In genomic region chr7:49163789-49164188, GRCm38 (mm10) we compare ENCODE assay signal across 12 mouse cellular contexts.
DNase-seq lines count a peak whose midpoint lies in the region; ATAC-seq lines count a peak whose summit lies in the region.
"Had no signal": no experiment of that assay in that cellular context is flagged by ENCODE, and none has a peak within 500 bp of the region (broad histone marks: within the 10 kb centered on the region; RNA-seq: fewer than 3 reads in every experiment).

No protein-coding gene starts in this region.

- H3K36me3 ChIP-seq in kidney, embryonic 16.5 days (ENCODE audit: insufficient read depth, low read length), result no peaks in the 10 kb centered on the region
- H3K36me3 ChIP-seq in midbrain, embryonic 13.5 days, result no peaks in the 10 kb centered on the region
- H3K36me3 ChIP-seq: intestine, embryonic 15.5 days had no signal

- DNase-seq in cerebellum, postnatal 10 days, result peak; percentile 31 to 49
- no peak for DNase-seq in cerebellum, adult 9-11 months
- DNase-seq in kidney, postnatal 36 days, result peak; percentile 10 to 12
- peak; percentile 15 to 31 for DNase-seq in heart, postnatal 14 days
- no peak for DNase-seq in natural killer cell, adult 2 months (ENCODE audit: low spot score in 2 of 2)
- DNase-seq in urinary bladder, postnatal 36 days (ENCODE audit: low spot score in 2 of 2), result no peak
- DNase-seq: adrenal gland, postnatal 10 days; cerebellum, postnatal 14 days had no signal

- H3K4me2 ChIP-seq in kidney, embryonic 16.5 days (replicated peaks; ENCODE audit: low read depth, low read length), result no peak overlapping the region
- H3K4me2 ChIP-seq in midbrain, embryonic 13.5 days (replicated peaks), result no peak overlapping the region
- H3K4me2 ChIP-seq: intestine, embryonic 15.5 days had no signal

- ATAC-seq in kidney, embryonic 16.5 days (ENCODE audit: low FRiP score, low TSS enrichment), result no peak
- ATAC-seq in midbrain, embryonic 13.5 days, result peak; percentile 40; the same call in 1 of the 2 replicates

- no peak overlapping the region for H3K4me3 ChIP-seq in kidney, embryonic 16.5 days (ENCODE audit: low read length)
- no peak overlapping the region for H3K4me3 ChIP-seq in midbrain, embryonic 13.5 days (replicated peaks)
- H3K4me3 ChIP-seq: intestine, embryonic 15.5 days had no signal

- H3K27ac ChIP-seq in kidney, embryonic 16.5 days (ENCODE audit: low read length), result no peak overlapping the region
- peak overlapping the region; percentile 66 for H3K27ac ChIP-seq in midbrain, embryonic 13.5 days
- H3K27ac ChIP-seq: intestine, embryonic 15.5 days; macrophage had no signal

- 77% methylated on average over 11 of the region's 11 CpGs for WGBS in kidney, embryonic 16.5 days
- WGBS in midbrain, embryonic 13.5 days, result 34% methylated on average over 11 of the region's 11 CpGs

- peaks cover 15% of the 10 kb centered on the region; the same call in 1 of the 2 replicates for H3K4me1 ChIP-seq in kidney, embryonic 16.5 days (ENCODE audit: insufficient read depth, low read length)
- peaks cover 69% of the 10 kb centered on the region for H3K4me1 ChIP-seq in midbrain, embryonic 13.5 days (replicated peaks)

- H3K27me3 ChIP-seq in kidney, embryonic 16.5 days (ENCODE audit: insufficient read depth, low read length), result no peaks in the 10 kb centered on the region
- H3K27me3 ChIP-seq in midbrain, embryonic 13.5 days, result no peaks in the 10 kb centered on the region
- H3K27me3 ChIP-seq: intestine, embryonic 15.5 days had no signal

- intact Hi-C loops in heart, postnatal 14 days (cut with DNase I), result loop anchor here (5.0 kb wide), 1 partner anchor 84 kb away; no protein-coding TSS in a partner anchor

- H3K9me3 ChIP-seq in kidney, embryonic 16.5 days (ENCODE audit: low read length), result no peaks in the 10 kb centered on the region
- H3K9me3 ChIP-seq in midbrain, embryonic 13.5 days, result no peaks in the 10 kb centered on the region
- H3K9me3 ChIP-seq: intestine, embryonic 15.5 days had no signal

- no peak overlapping the region for H3K9ac ChIP-seq in kidney, embryonic 16.5 days (replicated peaks; ENCODE audit: low read length)
- H3K9ac ChIP-seq in midbrain, embryonic 13.5 days (replicated peaks), result 0 out of 2 replicates have a peak overlapping the region, but pooled peaks have one; percentile 11
- H3K9ac ChIP-seq: intestine, embryonic 15.5 days had no signal

Comparison
In these comparisons a context has a peak if more than half of its experiments do, and no peak if none do; other contexts are left out.
1. DNase-seq: peak in cerebellum, postnatal 10 days (2 of 2), kidney, postnatal 36 days (2 of 2) and heart, postnatal 14 days (2 of 2); none in cerebellum, adult 9-11 months (single experiment), natural killer cell, adult 2 months (0 of 2) and urinary bladder, postnatal 36 days (0 of 2).